Mouse (Mus musculus) heart, adult 2 months (tissue): ENCODE data around the gene Sdk2.

Experiments
- CTCF ChIP-seq: fragments of 200-600 bp; IDR thresholded peaks from 2 replicates; pipeline ENCODE4 v1.8.1; 2022; ENCODE audit warnings: antibody characterized with exemption, mild to moderate bottlenecking, moderate library complexity
- EP300 ChIP-seq: fragments of 200-500 bp; IDR thresholded peaks from 2 replicates; pipeline ENCODE4 v1.6.1; 2011; ENCODE audit warnings: low read depth, low read length, control low read depth; ENCODE audit not compliant: insufficient read depth
- POLR2A ChIP-seq: fragments of 200-500 bp; IDR thresholded peaks from 2 replicates; pipeline ENCODE4 v1.6.1; 2011; ENCODE audit warnings: mild to moderate bottlenecking, low read depth, low read length, control low read depth; ENCODE audit not compliant: insufficient read depth

DNA sequence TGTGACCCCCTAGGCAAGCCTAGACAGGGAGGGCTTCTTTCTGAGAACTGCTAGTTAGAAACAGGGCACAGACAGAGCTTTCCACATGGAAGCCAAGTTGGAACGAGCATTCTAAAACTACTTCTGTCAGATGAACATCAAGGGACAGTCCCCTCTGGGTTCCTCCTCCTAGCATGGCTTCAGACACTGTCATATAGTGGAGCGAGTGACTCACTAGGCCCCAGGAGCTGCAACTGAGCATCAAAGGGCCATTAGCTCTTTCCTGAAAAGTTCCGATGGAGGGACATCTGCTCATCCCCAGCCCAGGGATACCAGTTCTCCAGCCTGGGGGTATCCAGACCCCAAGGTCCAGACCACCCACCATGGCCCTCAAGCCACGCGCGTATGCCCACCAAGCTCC lies 185.0 kb downstream of the Sdk2 start:
- no peak for TF ChIP-seq EP300
- no peak for TF ChIP-seq POLR2A
- no peak for TF ChIP-seq CTCF
